Mouse (Mus musculus): ENCODE measurements around the gene Tmem37. TPM values are rescaled to one million over a fixed set of nuclear protein-coding genes. Genes with fewer than 3 reads are reported as not detected.

The Tmem37 gene
- polyA plus RNA-seq, 1 experiment from 2014 or later: 5.6 TPM

Other genes starting within 250 kb of the Tmem37 start
- 13.2 and 15.0 TPM in 2 replicates for gene Ptpn4, start 236.5 kb downstream of the Tmem37 start, polyA plus RNA-seq (2015; fragmentation: Nextera tagmentation; extraction: Ambion mirVana)
- gene Tmem177, start 160.9 kb downstream of the Tmem37 start, polyA plus RNA-seq (2015; fragmentation: Nextera tagmentation; extraction: Ambion mirVana): 13.4 and 14.3 TPM in 2 replicates
- gene Cfap221, start 76.8 kb downstream of the Tmem37 start, polyA plus RNA-seq (2015; fragmentation: Nextera tagmentation; extraction: Ambion mirVana): 0.25 and 0.60 TPM in 2 replicates
- gene Sctr, start 67.2 kb downstream of the Tmem37 start, polyA plus RNA-seq (2015; fragmentation: Nextera tagmentation; extraction: Ambion mirVana): 0.51 and 0.52 TPM in 2 replicates
- 1,146 and 1,367 TPM in 2 replicates for gene Dbi, start 47.0 kb upstream of the Tmem37 start, polyA plus RNA-seq (2015; fragmentation: Nextera tagmentation; extraction: Ambion mirVana)
- 22.8 and 28.6 TPM in 2 replicates for gene 3110009E18Rik, start 47.1 kb upstream of the Tmem37 start, polyA plus RNA-seq (2015; fragmentation: Nextera tagmentation; extraction: Ambion mirVana)
- 2.8 and 3.4 TPM in 2 replicates for gene Steap3, start 198.6 kb upstream of the Tmem37 start, polyA plus RNA-seq (2015; fragmentation: Nextera tagmentation; extraction: Ambion mirVana)